Mouse (Mus musculus) liver, embryonic 16.5 days (tissue): ENCODE measurements around the gene Gpank1. TPM values are rescaled to one million over a fixed set of nuclear protein-coding genes. Genes with fewer than 3 reads are reported as not detected.
A peak's percentile ranks its signal among the peaks of the same experiment; 100 is the strongest.

Source experiments
- ATAC-seq: fragments of 200-750 bp; cut with Nextera tagmentation; 2 replicates; pipeline ENCODE4 v1.8.0; 2017; ENCODE audit warnings: low read depth, mild to moderate bottlenecking, moderate number of reproducible peaks, moderate library complexity
- H3K27ac ChIP-seq: fragments of 300-500 bp; sonication (generic); 2 replicates; pipeline ENCODE4 v1.5.1; 2014; ENCODE audit warnings: mild to moderate bottlenecking, low read length
- H3K27me3 ChIP-seq: fragments of 300-500 bp; sonication (generic); 2 replicates; pipeline ENCODE4 v1.6.1; 2014; ENCODE audit warnings: low read depth, low read length, mixed read lengths; ENCODE audit not compliant: control insufficient read depth, insufficient read depth
- H3K36me3 ChIP-seq: fragments of 300-500 bp; sonication (generic); 2 replicates; pipeline ENCODE4 v1.6.1; 2014; ENCODE audit warnings: mild to moderate bottlenecking; ENCODE audit not compliant: control insufficient read depth, insufficient read depth
- H3K4me1 ChIP-seq: fragments of 300-500 bp; sonication (generic); 2 replicates; pipeline ENCODE4 v1.6.1; 2014; ENCODE audit warnings: low read depth, low read length, mixed read lengths; ENCODE audit not compliant: control insufficient read depth
- H3K4me2 ChIP-seq: fragments of 300-500 bp; sonication (generic); 2 replicates; pipeline ENCODE4 v1.6.1; 2014; ENCODE audit warnings: low read depth, low read length, mixed read lengths
- H3K4me3 ChIP-seq: fragments of 300-500 bp; sonication (generic); 2 replicates; pipeline ENCODE4 v1.5.1; 2014; ENCODE audit warnings: low read depth, mild to moderate bottlenecking, low read length
- H3K9ac ChIP-seq: fragments of 300-500 bp; sonication (generic); 2 replicates; pipeline ENCODE4 v1.6.1; 2014; ENCODE audit warnings: low read depth, low read length
- H3K9me3 ChIP-seq: fragments of 300-500 bp; sonication (generic); replicated peaks from 2 replicates; pipeline ENCODE4 v1.6.1; 2016; ENCODE audit warnings: low read length; ENCODE audit not compliant: control insufficient read depth
- WGBS: fragments of 180-500 bp; shearing (Covaris S2); extraction: QIAGEN DNeasy Blood & Tissue Kit; methylation state at CpG from one replicate; pipeline ENCODE4 v1.1.7; 2014; ENCODE audit not compliant: insufficient replicate concordance; 5-methylcytosine and 5-hydroxymethylcytosine counted together
- polyA plus RNA-seq: library from polyadenylated mRNA; unstranded; fragments of >200 nt; fragmentation: Nextera tagmentation; extraction: Ambion mirVana; gene quantifications from 2 replicates; pipeline ENCODE4 v1.2.1, GENCODE M21; 2015

The Gpank1 gene
- polyA plus RNA-seq, 1 experiment from 2014 or later, result 12.9 TPM

DNA sequence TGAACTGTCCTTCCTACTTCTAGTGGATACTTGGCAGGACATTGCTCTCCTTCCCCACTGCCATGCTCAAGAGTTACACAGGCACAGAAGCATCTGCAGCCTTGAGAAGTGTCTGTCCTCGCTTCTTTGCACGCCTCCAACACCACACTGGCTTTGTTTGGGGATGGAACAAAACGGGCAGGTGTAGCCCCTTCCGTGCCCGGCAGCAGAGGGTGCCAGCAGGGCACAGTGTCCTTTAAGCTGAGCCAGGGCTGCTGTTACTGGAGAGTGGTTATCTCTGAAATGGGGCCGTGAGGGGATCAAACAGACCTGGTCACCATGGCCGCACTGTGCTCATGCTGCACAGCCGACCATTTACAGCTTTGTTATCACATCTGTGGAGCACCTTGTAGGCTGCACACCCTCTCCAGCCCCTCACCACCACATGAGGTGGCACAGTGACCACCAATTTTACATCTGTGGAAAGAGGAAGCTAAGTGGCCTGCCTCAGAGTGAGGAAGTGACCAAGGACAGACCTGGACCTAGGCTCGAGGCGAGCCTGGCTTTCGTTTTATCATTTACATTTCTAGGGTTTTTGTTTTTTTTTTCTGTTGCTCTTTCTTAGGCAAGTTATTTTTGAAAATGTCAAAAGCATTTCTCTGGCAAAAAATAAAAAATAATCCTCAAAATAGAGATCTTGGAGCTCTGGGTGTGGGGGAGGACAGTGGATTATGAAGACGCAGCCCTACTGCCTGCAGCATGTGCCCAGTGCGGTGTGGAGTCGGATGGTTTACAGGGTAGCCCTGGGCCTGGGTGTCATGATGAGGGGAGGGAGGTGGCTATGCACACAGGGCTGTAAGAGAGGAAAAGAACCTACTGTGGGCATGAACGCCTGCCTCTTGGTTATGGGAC, 26.5 kb upstream of the Gpank1 start:
- Histone ChIP-seq H3K9me3 (no peaks in the 10 kb centered on the region), H3K27me3 (no peaks in the 10 kb centered on the region), H3K4me2 (no peak overlapping the region), H3K4me1 (peaks cover 11% of the 10 kb centered on the region), H3K36me3 (peaks cover 53% of the 10 kb centered on the region), H3K27ac (no peak overlapping the region), H3K9ac (no peak overlapping the region), H3K4me3 (no peak overlapping the region)
- no peak for ATAC-seq
- 82% methylated on average over 15 of the region's 15 CpGs for WGBS

DNA sequence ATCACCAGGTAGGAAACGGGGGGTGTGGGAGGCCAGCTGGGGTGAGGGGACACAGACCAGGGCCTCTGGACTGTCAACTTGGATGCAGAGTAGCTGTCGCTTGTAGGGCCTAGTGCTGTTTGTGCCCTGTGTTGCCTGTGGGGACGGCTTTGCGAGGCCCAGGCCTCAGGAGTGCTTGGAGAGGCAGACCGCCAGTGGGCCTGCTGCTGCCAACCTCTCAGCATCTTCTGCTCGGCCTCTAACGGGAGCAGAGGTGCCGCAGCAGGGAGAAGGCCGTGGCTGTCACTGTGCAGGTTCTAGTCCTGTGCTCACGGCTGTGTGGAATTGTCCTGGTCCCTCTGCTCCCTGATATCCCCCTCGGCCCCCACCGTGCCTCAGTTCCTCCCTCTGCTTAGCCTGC, 24.7 kb upstream of the Gpank1 start:
- Histone ChIP-seq H3K4me3 (no peak overlapping the region), H3K36me3 (peaks cover 63% of the 10 kb centered on the region), H3K27ac (no peak overlapping the region), H3K4me2 (no peak overlapping the region), H3K27me3 (no peaks in the 10 kb centered on the region), H3K9ac (no peak overlapping the region), H3K4me1 (no peaks in the 10 kb centered on the region), H3K9me3 (no peaks in the 10 kb centered on the region)
- ATAC-seq, result no peak
- 86% methylated on average over 12 of the region's 12 CpGs for WGBS

DNA sequence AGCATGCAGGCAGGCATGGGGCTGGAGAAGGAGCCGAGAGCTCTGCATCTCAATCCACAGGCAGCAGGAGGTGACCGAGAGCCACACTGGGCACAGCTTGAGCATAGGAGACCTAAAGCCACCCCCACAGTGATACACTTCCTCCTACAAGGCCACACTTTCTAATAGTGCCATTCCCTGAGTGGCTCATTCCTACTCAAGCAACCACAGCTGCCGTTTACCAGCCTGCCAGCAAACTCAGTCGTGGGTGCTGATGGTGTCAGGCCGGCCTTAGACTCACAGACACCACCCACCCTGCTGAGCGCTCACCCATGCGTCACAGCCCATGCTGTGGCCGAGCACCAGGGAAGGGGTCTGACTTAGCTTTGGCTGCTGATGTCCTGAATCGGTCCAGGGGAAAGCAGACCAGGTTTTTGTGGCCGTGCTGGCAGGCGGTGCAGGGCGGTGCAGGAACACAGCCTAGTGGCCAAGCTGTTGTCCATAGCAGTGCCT, 24.0 kb upstream of the Gpank1 start:
- no peak overlapping the region for H3K4me2 ChIP-seq
- peaks cover 66% of the 10 kb centered on the region for H3K36me3 ChIP-seq
- no peaks in the 10 kb centered on the region for H3K27me3 ChIP-seq
- no peak overlapping the region for H3K4me3 ChIP-seq
- H3K9me3 ChIP-seq, result no peaks in the 10 kb centered on the region
- H3K27ac ChIP-seq, result no peak overlapping the region
- no peaks in the 10 kb centered on the region for H3K4me1 ChIP-seq
- 82% methylated on average over 12 of the region's 12 CpGs for WGBS
- H3K9ac ChIP-seq, result no peak overlapping the region
- ATAC-seq, result no peak

GRCm38 (mm10) chr17:35100196-35100765, 21.0 kb upstream of the Gpank1 start:
- peaks cover 29% of the 10 kb centered on the region for H3K4me1 ChIP-seq
- H3K9me3 ChIP-seq, result no peaks in the 10 kb centered on the region
- H3K27ac ChIP-seq, result no peak overlapping the region
- H3K4me2 ChIP-seq, result no peak overlapping the region
- H3K4me3 ChIP-seq, result no peak overlapping the region
- no peak for ATAC-seq
- peaks cover 51% of the 10 kb centered on the region for H3K36me3 ChIP-seq
- 69% methylated on average over 10 of the region's 10 CpGs for WGBS
- no peaks in the 10 kb centered on the region for H3K27me3 ChIP-seq
- H3K9ac ChIP-seq, result no peak overlapping the region

GRCm38 (mm10) chr17:35101161-35101560, 20.1 kb upstream of the Gpank1 start:
- no peak for ATAC-seq
- Histone ChIP-seq H3K4me2 (no peak overlapping the region), H3K27me3 (no peaks in the 10 kb centered on the region), H3K36me3 (peaks cover 48% of the 10 kb centered on the region), H3K4me1 (peaks cover 38% of the 10 kb centered on the region), H3K9me3 (no peaks in the 10 kb centered on the region), H3K4me3 (no peak overlapping the region), H3K27ac (no peak overlapping the region), H3K9ac (no peak overlapping the region)
- WGBS, result 82% methylated on average over 11 of the region's 11 CpGs

- Histone ChIP-seq H3K4me2 (no peak overlapping the region), H3K9me3 (no peaks in the 10 kb centered on the region), H3K4me3 (no peak overlapping the region), H3K27ac (peak overlapping the region; percentile 49; the same call in 1 of the 2 replicates), H3K27me3 (no peaks in the 10 kb centered on the region), H3K4me1 (peaks cover 38% of the 10 kb centered on the region), H3K9ac (no peak overlapping the region), H3K36me3 (peaks cover 38% of the 10 kb centered on the region)
- no peak for ATAC-seq
- 76% methylated on average over 8 of the region's 8 CpGs for WGBS
Observed at GRCm38 (mm10) chr17:35102299-35102698, 19.0 kb upstream of the Gpank1 start.

- Histone ChIP-seq H3K4me2 (no peak overlapping the region; the same call in 1 of the 2 replicates), H3K27me3 (no peaks in the 10 kb centered on the region), H3K4me3 (no peak overlapping the region), H3K9ac (no peak overlapping the region; the same call in 1 of the 2 replicates), H3K9me3 (no peaks in the 10 kb centered on the region), H3K4me1 (peaks cover 38% of the 10 kb centered on the region), H3K36me3 (peaks cover 29% of the 10 kb centered on the region), H3K27ac (peak overlapping the region; percentile 83)
- 43% methylated on average over 6 of the region's 6 CpGs for WGBS
- peak; percentile 30 for ATAC-seq
Observed at GRCm38 (mm10) chr17:35103221-35103690, 18.0 kb upstream of the Gpank1 start.

GRCm38 (mm10) chr17:35104079-35104478, 17.2 kb upstream of the Gpank1 start:
- no peak for ATAC-seq
- Histone ChIP-seq H3K27ac (peak overlapping the region; percentile 83), H3K4me1 (peaks cover 38% of the 10 kb centered on the region), H3K4me3 (no peak overlapping the region), H3K9ac (peak overlapping the region; percentile 43), H3K27me3 (no peaks in the 10 kb centered on the region), H3K4me2 (peak overlapping the region; percentile 46; the same call in 1 of the 2 replicates), H3K36me3 (peaks cover 27% of the 10 kb centered on the region), H3K9me3 (no peaks in the 10 kb centered on the region)
- 66% methylated on average over 7 of the region's 7 CpGs for whole genome bisulfite sequencing

DNA sequence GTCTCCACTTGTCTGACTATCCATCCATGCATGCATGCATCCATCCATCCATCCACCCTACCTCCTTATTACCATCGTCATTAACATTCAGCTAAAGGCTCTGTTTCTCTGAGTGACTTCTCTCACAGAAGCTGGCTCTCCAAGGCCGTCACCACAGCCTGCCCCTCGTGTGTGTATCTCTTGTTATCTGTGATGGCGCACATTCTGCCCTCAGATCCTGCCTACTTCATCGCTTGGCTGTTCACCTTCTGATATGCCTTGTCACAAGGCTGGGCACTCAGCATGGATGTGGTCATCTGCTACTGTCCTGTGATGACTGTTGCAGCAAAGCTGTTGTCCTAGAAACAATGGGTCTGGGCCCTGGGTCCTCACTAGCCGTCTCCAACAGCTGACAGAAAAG, 16.5 kb upstream of the Gpank1 start:
- no peak overlapping the region for H3K4me3 ChIP-seq
- peak overlapping the region; percentile 83 for H3K27ac ChIP-seq
- H3K9me3 ChIP-seq, result no peaks in the 10 kb centered on the region
- 32% methylated on average over 6 of the region's 6 CpGs for WGBS
- peak overlapping the region; percentile 43; the same call in 1 of the 2 replicates for H3K9ac ChIP-seq
- peak; percentile 88 for ATAC-seq
- no peaks in the 10 kb centered on the region for H3K27me3 ChIP-seq
- peak overlapping the region; percentile 46 for H3K4me2 ChIP-seq
- H3K4me1 ChIP-seq, result peaks cover 38% of the 10 kb centered on the region
- peaks cover 23% of the 10 kb centered on the region for H3K36me3 ChIP-seq
